21 mouse cellular contexts compared by ENCODE assay signal in the genomic region with DNA sequence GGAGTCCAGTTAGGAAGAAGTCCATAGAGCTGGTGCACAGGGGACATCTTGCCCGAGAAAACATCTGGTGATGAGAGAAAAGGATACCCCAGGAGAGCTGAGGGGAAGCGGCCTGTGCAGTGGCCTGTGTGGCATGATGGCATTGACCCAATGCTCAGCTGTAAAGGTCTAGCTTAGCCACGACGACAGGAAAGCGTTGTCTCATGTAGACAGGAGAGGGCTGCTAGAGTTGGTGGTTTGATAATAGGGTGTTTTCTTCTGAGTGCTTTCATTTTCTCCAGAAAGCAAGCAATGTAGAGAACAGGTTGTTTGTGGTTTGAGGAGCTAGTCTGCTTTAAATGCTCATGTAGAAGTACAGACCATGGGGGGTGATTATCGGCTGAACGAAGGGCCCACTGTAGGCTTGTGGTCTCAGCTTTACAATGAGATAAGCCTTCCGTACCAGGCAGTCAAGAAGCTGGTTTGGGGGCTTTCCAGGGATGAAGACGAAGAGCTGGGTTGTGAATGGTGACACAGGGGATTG. TPM values are rescaled to one million over a fixed set of nuclear protein-coding genes. Genes with fewer than 3 reads are reported as not detected.
DNase-seq lines count a peak whose midpoint lies in the region; ATAC-seq lines count a peak whose summit lies in the region.
"Had no signal": no experiment of that assay in that cellular context is flagged by ENCODE, and none has a peak within 500 bp of the region (broad histone marks: within the 10 kb centered on the region; RNA-seq: fewer than 3 reads in every experiment).

No protein-coding gene starts in this region.

- DNase-seq in heart, adult 11 months = peak; percentile 61
- no peak for DNase-seq in heart, postnatal 14 days
- DNase-seq in thymus, postnatal 14 days = peak; percentile 3
- DNase-seq in thymus, postnatal 25 days = no peak
- no peak for DNase-seq in layer of hippocampus, postnatal 36 days
- no peak for DNase-seq in lung, adult 18-20 months
- DNase-seq: adrenal gland, adult 2 months; cerebellum, adult 9-10 months; cerebellum, postnatal 36 days; embryo, embryonic 11 days; gastrocnemius, adult 2 months; heart, postnatal 4 days; kidney, adult 2 months; left cerebral cortex, postnatal 4 days; liver, embryonic 13.5 days; lung, embryonic 14.5 days; lung, postnatal 14 days; thymus, postnatal 36 days had no signal

- peak; percentile 28 for ATAC-seq in inflammation-experienced regulatory T-cells, adult 6 months
- ATAC-seq: forebrain, embryonic 15.5 days; midbrain, embryonic 13.5 days had no signal

- intact Hi-C loops in heart, postnatal 14 days (cut with DNase I) = loop anchor here (5.0 kb wide), 2 partner anchors 88 to 242 kb away; no protein-coding TSS in a partner anchor

RNA-seq across cellular contexts. Expression of a gene that starts 59.4 kb away (rescaled TPM):
- total RNA-seq in heart, postnatal 14 days (2021) = 1 to 10 TPM; 1.6 to 1.8 TPM
- under 1 TPM in 2 of 3 experiments, not detected in 1; 0.05 to 0.31 TPM for polyA plus RNA-seq in inflammation-experienced regulatory T-cells, adult 6 months (2017; shearing (Covaris generic))
- 1 to 10 TPM; 2.7 to 2.9 TPM for total RNA-seq in layer of hippocampus, postnatal 36 days (2021)

Comparison
In these comparisons a context has a peak if more than half of its experiments do, and no peak if none do; other contexts are left out.
1. DNase-seq: peak in heart, adult 11 months (single experiment) and thymus, postnatal 14 days (single experiment); none in heart, postnatal 14 days (0 of 2), thymus, postnatal 25 days (single experiment), layer of hippocampus, postnatal 36 days (0 of 2) and lung, adult 18-20 months (0 of 2).